10 mouse cellular contexts compared by ENCODE assay signal in genomic region chr7:135863581-135864426, GRCm38 (mm10).
DNase-seq lines count a peak whose midpoint lies in the region; ATAC-seq and TF ChIP-seq lines count a peak whose summit lies in the region.
"Had no signal": no experiment of that assay in that cellular context is flagged by ENCODE, and none has a peak within 500 bp of the region (broad histone marks: within the 10 kb centered on the region; RNA-seq: fewer than 3 reads in every experiment).

No protein-coding gene starts in this region.

- H3K36me3 ChIP-seq in midbrain, embryonic 14.5 days (ENCODE audit: control insufficient read depth, insufficient read depth, low read length) = no peaks in the 10 kb centered on the region
- no peaks in the 10 kb centered on the region for H3K36me3 ChIP-seq in midbrain, embryonic 11.5 days (ENCODE audit: control insufficient read depth, insufficient read depth, low read length)
- no peaks in the 10 kb centered on the region for H3K36me3 ChIP-seq in kidney, embryonic 15.5 days
- no peaks in the 10 kb centered on the region for H3K36me3 ChIP-seq in stomach, embryonic 15.5 days

- no peak for TF ChIP-seq CTCF in gastrocnemius, adult 2 months (IDR thresholded peaks at IDR 0.05)

- no peaks in the 10 kb centered on the region for H3K27me3 ChIP-seq in midbrain, embryonic 14.5 days (ENCODE audit: control insufficient read depth, insufficient read depth, low read length)
- H3K27me3 ChIP-seq in midbrain, embryonic 11.5 days (ENCODE audit: control insufficient read depth, insufficient read depth, low read length) = no peaks in the 10 kb centered on the region
- no peaks in the 10 kb centered on the region for H3K27me3 ChIP-seq in kidney, embryonic 15.5 days
- no peaks in the 10 kb centered on the region for H3K27me3 ChIP-seq in stomach, embryonic 15.5 days (replicated peaks)

- DNase-seq in gastrocnemius, adult 2 months = peak; percentile 69
- no peak for DNase-seq in gastrocnemius, postnatal 14 days
- DNase-seq in midbrain, embryonic 14.5 days = peak; percentile 18
- DNase-seq in midbrain, embryonic 11.5 days (ENCODE audit: low spot score, missing footprints) = no peak
- no peak for DNase-seq in right cerebral cortex, postnatal 25 days
- DNase-seq in frontal cortex, postnatal 10 days (ENCODE audit: low spot score in 2 of 2) = no peak
- DNase-seq: adrenal gland, adult 8-10 months had no signal

- no peak overlapping the region for H3K9ac ChIP-seq in midbrain, embryonic 14.5 days (replicated peaks; ENCODE audit: low read length)
- no peak overlapping the region for H3K9ac ChIP-seq in midbrain, embryonic 11.5 days (ENCODE audit: low read length)
- no peak overlapping the region for H3K9ac ChIP-seq in kidney, embryonic 15.5 days
- no peak overlapping the region for H3K9ac ChIP-seq in stomach, embryonic 15.5 days

- H3K4me3 ChIP-seq in gastrocnemius, adult 2 months = peak overlapping the region; percentile 39
- no peak overlapping the region for H3K4me3 ChIP-seq in midbrain, embryonic 14.5 days (replicated peaks; ENCODE audit: low read depth, low read length)
- no peak overlapping the region for H3K4me3 ChIP-seq in midbrain, embryonic 11.5 days (ENCODE audit: low read depth, low read length)
- no peak overlapping the region for H3K4me3 ChIP-seq in kidney, embryonic 15.5 days (replicated peaks)
- H3K4me3 ChIP-seq in stomach, embryonic 15.5 days (replicated peaks) = no peak overlapping the region

- no peak overlapping the region for H3K4me2 ChIP-seq in midbrain, embryonic 14.5 days (ENCODE audit: low read length)
- H3K4me2 ChIP-seq in midbrain, embryonic 11.5 days = no peak overlapping the region
- peak overlapping the region; percentile 30 for H3K4me2 ChIP-seq in kidney, embryonic 15.5 days
- H3K4me2 ChIP-seq in stomach, embryonic 15.5 days = peak overlapping the region; percentile 32; the same call in 1 of the 2 replicates

- intact Hi-C loops in gastrocnemius, adult 2 months (cut with DNase I) = loop anchor here (5.0 kb wide), 1 partner anchor 63 kb away; no protein-coding TSS in a partner anchor
- intact Hi-C loops in gastrocnemius, postnatal 14 days (cut with DNase I; ENCODE audit: low total_unique reads) = no loop called here

- H3K4me1 ChIP-seq in midbrain, embryonic 14.5 days (ENCODE audit: control insufficient read depth, insufficient read depth, low read length) = peaks cover 7% of the 10 kb centered on the region
- H3K4me1 ChIP-seq in midbrain, embryonic 11.5 days (ENCODE audit: control insufficient read depth, insufficient read depth, low read length) = no peaks in the 10 kb centered on the region
- peaks cover 50% of the 10 kb centered on the region for H3K4me1 ChIP-seq in kidney, embryonic 15.5 days
- H3K4me1 ChIP-seq in stomach, embryonic 15.5 days = peaks cover 27% of the 10 kb centered on the region

- peak overlapping the region; percentile 62 for H3K27ac ChIP-seq in gastrocnemius, adult 2 months
- H3K27ac ChIP-seq in midbrain, embryonic 14.5 days (replicated peaks; ENCODE audit: low read depth, low read length) = no peak overlapping the region
- no peak overlapping the region for H3K27ac ChIP-seq in midbrain, embryonic 11.5 days (ENCODE audit: low read depth, low read length)
- peak overlapping the region; percentile 77 for H3K27ac ChIP-seq in kidney, embryonic 15.5 days
- peak overlapping the region; percentile 49 for H3K27ac ChIP-seq in stomach, embryonic 15.5 days

- 60% methylated on average over 22 of the region's 22 CpGs for WGBS in midbrain, embryonic 14.5 days
- WGBS in midbrain, embryonic 11.5 days = 60% methylated on average over 22 of the region's 22 CpGs
- WGBS in kidney, embryonic 15.5 days = 16% methylated on average over 22 of the region's 22 CpGs
- 27% methylated on average over 22 of the region's 22 CpGs for WGBS in stomach, embryonic 15.5 days

- no peak for ATAC-seq in midbrain, embryonic 14.5 days (ENCODE audit: low FRiP score, low TSS enrichment)
- no peak for ATAC-seq in midbrain, embryonic 11.5 days (ENCODE audit: low FRiP score)
- ATAC-seq in kidney, embryonic 15.5 days (replicated peaks; ENCODE audit: low FRiP score) = peak; percentile 78
- peak; percentile 29; the same call in 1 of the 2 replicates for ATAC-seq in stomach, embryonic 15.5 days (ENCODE audit: insufficient read depth, low FRiP score, low read depth)
- ATAC-seq: midbrain, embryonic 16.5 days had no signal

- no peaks in the 10 kb centered on the region for H3K9me3 ChIP-seq in midbrain, embryonic 14.5 days (ENCODE audit: control insufficient read depth, low read length)
- H3K9me3 ChIP-seq in midbrain, embryonic 11.5 days (ENCODE audit: control insufficient read depth, low read length) = no peaks in the 10 kb centered on the region
- no peaks in the 10 kb centered on the region for H3K9me3 ChIP-seq in kidney, embryonic 15.5 days (replicated peaks)
- H3K9me3 ChIP-seq in stomach, embryonic 15.5 days = no peaks in the 10 kb centered on the region

Comparison
In these comparisons a context has a peak if more than half of its experiments do, and no peak if none do; other contexts are left out.
1. DNase-seq: peak in gastrocnemius, adult 2 months (single experiment) and midbrain, embryonic 14.5 days (single experiment); none in gastrocnemius, postnatal 14 days (single experiment), midbrain, embryonic 11.5 days (single experiment), right cerebral cortex, postnatal 25 days (single experiment) and frontal cortex, postnatal 10 days (0 of 2).
2. H3K27ac ChIP-seq: peak in gastrocnemius, adult 2 months (single experiment), kidney, embryonic 15.5 days (single experiment) and stomach, embryonic 15.5 days (single experiment); none in midbrain, embryonic 14.5 days (single experiment) and midbrain, embryonic 11.5 days (single experiment).
3. ATAC-seq: peak in kidney, embryonic 15.5 days (single experiment) and stomach, embryonic 15.5 days (single experiment); none in midbrain, embryonic 14.5 days (single experiment) and midbrain, embryonic 11.5 days (single experiment).
4. H3K4me2 ChIP-seq: peak in kidney, embryonic 15.5 days (single experiment) and stomach, embryonic 15.5 days (single experiment); none in midbrain, embryonic 14.5 days (single experiment) and midbrain, embryonic 11.5 days (single experiment).